Comparison of ENCODE assay signal across 16 mouse cellular contexts in the genomic region with DNA sequence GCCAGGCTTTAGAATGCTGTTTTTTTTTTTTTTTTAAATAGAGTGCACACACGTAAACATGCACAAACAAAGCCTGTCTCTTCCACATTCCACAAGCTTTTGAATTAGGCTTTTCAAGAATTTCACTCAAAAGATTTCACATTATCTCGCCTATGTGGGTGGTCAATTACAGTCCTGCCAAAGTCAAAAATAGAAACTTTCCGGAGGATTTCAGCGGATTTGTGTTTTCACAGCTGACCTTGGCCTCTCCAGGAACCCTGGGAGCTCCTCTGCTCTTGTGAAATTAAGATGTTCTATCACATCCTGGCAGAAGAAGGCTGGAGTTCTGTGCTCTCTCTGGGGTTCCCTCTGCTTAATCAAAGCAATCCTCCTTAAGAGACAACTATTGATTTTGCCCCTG.
DNase-seq lines count a peak whose midpoint lies in the region; ATAC-seq and TF ChIP-seq lines count a peak whose summit lies in the region.
"Had no signal": no experiment of that assay in that cellular context is flagged by ENCODE, and none has a peak within 500 bp of the region (broad histone marks: within the 10 kb centered on the region; RNA-seq: fewer than 3 reads in every experiment).

No protein-coding gene starts in this region.

- intact Hi-C loops in heart, postnatal 10 days (cut with DNase I) = no loop called here

- no peaks in the 10 kb centered on the region for H3K27me3 ChIP-seq in lung, embryonic 16.5 days (ENCODE audit: control insufficient read depth, insufficient read depth, low read depth, low read length)
- no peaks in the 10 kb centered on the region for H3K27me3 ChIP-seq in cerebellum, adult 2 months (ENCODE audit: control insufficient read depth, insufficient read depth, low read length)
- H3K27me3 ChIP-seq: liver, embryonic 12.5 days; megakaryocyte, embryonic 14.5 days; stomach, embryonic 15.5 days had no signal

- no peaks in the 10 kb centered on the region for H3K9me3 ChIP-seq in lung, embryonic 16.5 days (ENCODE audit: control insufficient read depth, low read length)
- H3K9me3 ChIP-seq in ES-E14 (ENCODE audit: control insufficient read depth, insufficient read depth, low read depth, low read length) = no peaks in the 10 kb centered on the region
- H3K9me3 ChIP-seq: liver, embryonic 12.5 days; megakaryocyte, embryonic 14.5 days; stomach, embryonic 15.5 days had no signal

- in situ Hi-C loops in ES-E14 (cut with MboI; ENCODE audit: low sequenced_read_pairs in 2 of 2, unreplicated experiment in 2 of 2) = no loop called here

- H3K4me1 ChIP-seq in lung, embryonic 16.5 days (replicated peaks; ENCODE audit: control insufficient read depth, insufficient read depth, low read length) = peaks cover 10% of the 10 kb centered on the region; the same call in 1 of the 2 replicates
- no peaks in the 10 kb centered on the region for H3K4me1 ChIP-seq in lung, adult 2 months (ENCODE audit: control insufficient read depth, insufficient read depth, low read length)
- peaks cover 3 to 7% of the 10 kb centered on the region in 2 experiments; a peak in 2 of 4 replicates for H3K4me1 ChIP-seq in ES-E14 (ENCODE audit: control insufficient read depth in 2 of 2, insufficient read depth in 2 of 2, low read length in 2 of 2, poor library complexity in 1 of 2)
- H3K4me1 ChIP-seq in cerebellum, adult 2 months (ENCODE audit: control insufficient read depth, insufficient read depth, low read length) = no peaks in the 10 kb centered on the region
- H3K4me1 ChIP-seq: liver, embryonic 12.5 days; megakaryocyte, embryonic 14.5 days; stomach, embryonic 15.5 days had no signal

- WGBS in lung, embryonic 16.5 days = 7% methylated on average over 4 of the region's 4 CpGs
- 12% methylated on average over 4 of the region's 4 CpGs for WGBS in lung, adult 2 months
- 18% methylated on average over 4 of the region's 4 CpGs for WGBS in cerebellum, adult 2 months

- DNase-seq in heart, postnatal 10 days = peak; percentile 5 to 6
- no peak for DNase-seq in heart, postnatal 4 days
- no peak for DNase-seq in lung, adult 2 months
- DNase-seq in ES-E14 (ENCODE audit: low read depth, low spot score) = no peak
- peak; percentile 5 for DNase-seq in brain, adult 2 months (ENCODE audit: low read depth, low spot score)
- no peak for DNase-seq in adipocyte (ENCODE audit: low spot score)
- no peak for DNase-seq in cerebellum, adult 2 months
- DNase-seq: cerebellum, adult 8-10 months; kidney, postnatal 36 days; left cerebral cortex, postnatal 4 days; thymus, postnatal 25 days had no signal

- no peak for TF ChIP-seq CTCF in lung, adult 2 months (IDR thresholded peaks at IDR 0.05; ENCODE audit: insufficient read depth, low read length)
- TF ChIP-seq CTCF in cerebellum, adult 2 months (IDR thresholded peaks at IDR 0.05; ENCODE audit: borderline replicate concordance, insufficient read depth, low read depth, low read length) = no peak

- H3K36me3 ChIP-seq in lung, embryonic 16.5 days (ENCODE audit: control insufficient read depth, insufficient read depth, low read length) = no peaks in the 10 kb centered on the region
- H3K36me3 ChIP-seq in ES-E14 (ENCODE audit: control insufficient read depth, insufficient read depth, low read length, poor library complexity, severe bottlenecking) = no peaks in the 10 kb centered on the region
- H3K36me3 ChIP-seq: liver, embryonic 12.5 days; stomach, embryonic 15.5 days had no signal

- no peak overlapping the region for H3K4me3 ChIP-seq in lung, embryonic 16.5 days (ENCODE audit: low read length)
- H3K4me3 ChIP-seq in lung, adult 2 months (replicated peaks; ENCODE audit: extremely low read depth, low read depth, low read length) = no peak overlapping the region
- no peak overlapping the region for H3K4me3 ChIP-seq in ES-E14 (ENCODE audit: insufficient read depth in 1 of 2, low read depth in 1 of 2, low read length in 2 of 2, poor library complexity in 1 of 2, severe bottlenecking in 1 of 2)
- H3K4me3 ChIP-seq in cerebellum, adult 2 months (replicated peaks; ENCODE audit: insufficient read depth, low read depth, low read length) = no peak overlapping the region
- H3K4me3 ChIP-seq: liver, embryonic 12.5 days; megakaryocyte, embryonic 14.5 days; stomach, embryonic 15.5 days had no signal

- no peak for TF ChIP-seq POLR2A in lung, adult 2 months (IDR thresholded peaks at IDR 0.05; ENCODE audit: borderline replicate concordance, extremely low read depth, low read depth, low read length)
- no peak for TF ChIP-seq POLR2A in cerebellum, adult 2 months (IDR thresholded peaks at IDR 0.05; ENCODE audit: borderline replicate concordance, insufficient read depth, low read length)

- H3K4me2 ChIP-seq in lung, embryonic 16.5 days (ENCODE audit: low read depth, low read length) = no peak overlapping the region
- H3K4me2 ChIP-seq: liver, embryonic 12.5 days; stomach, embryonic 15.5 days had no signal

- no peak overlapping the region for H3K9ac ChIP-seq in lung, embryonic 16.5 days (ENCODE audit: low read length)
- no peak overlapping the region for H3K9ac ChIP-seq in ES-E14 (ENCODE audit: insufficient read depth, low read depth, low read length, poor library complexity, severe bottlenecking)
- H3K9ac ChIP-seq: liver, embryonic 12.5 days; stomach, embryonic 15.5 days had no signal

- ATAC-seq in lung, embryonic 16.5 days (ENCODE audit: low read depth) = peak; percentile 62
- ATAC-seq: hindbrain, embryonic 16.5 days; liver, embryonic 12.5 days had no signal

- no peak overlapping the region for H3K27ac ChIP-seq in lung, embryonic 16.5 days (ENCODE audit: low read length)
- H3K27ac ChIP-seq in ES-E14 (ENCODE audit: insufficient read depth, low read depth, low read length, poor library complexity, severe bottlenecking) = no peak overlapping the region; the same call in 1 of the 2 replicates
- H3K27ac ChIP-seq in cerebellum, adult 2 months (ENCODE audit: insufficient read depth, low read length) = no peak overlapping the region
- H3K27ac ChIP-seq: liver, embryonic 12.5 days; stomach, embryonic 15.5 days had no signal

TF ChIP-seq in ES-E14, 5 proteins besides CTCF, POLR2A, EP300 and RAD21:
- TF ChIP-seq ZNF384 (IDR thresholded peaks at IDR 0.05; ENCODE audit: low read depth, low read length) (0 out of 2 replicates have a peak, but pooled peaks have one; percentile 32), HCFC1 (IDR thresholded peaks at IDR 0.05; ENCODE audit: borderline replicate concordance, insufficient read depth, low read length) (no peak), ZC3H11A (IDR thresholded peaks at IDR 0.05; ENCODE audit: borderline replicate concordance, low read depth, low read length) (no peak), MAFK (IDR thresholded peaks at IDR 0.05; ENCODE audit: insufficient read depth, low read depth, low read length) (no peak)

Comparison
In these comparisons a context has a peak if more than half of its experiments do, and no peak if none do; other contexts are left out.
1. DNase-seq: peak in heart, postnatal 10 days (2 of 2) and brain, adult 2 months (single experiment); none in heart, postnatal 4 days (single experiment), lung, adult 2 months (single experiment), ES-E14 (single experiment), adipocyte (single experiment) and cerebellum, adult 2 months (0 of 2).